Mouse (Mus musculus) testis, adult 10 weeks (tissue): ENCODE data around the gene Pla2g7. TPM values are rescaled to one million over a fixed set of nuclear protein-coding genes. Genes with fewer than 3 reads are reported as not detected.

Experiments
- polyA plus RNA-seq: library from polyadenylated mRNA; stranded (reverse); fragments of 350-450 nt; fragmentation: Illumina TruSeq; extraction: RNeasy Lipid Tissue Mini Kit (QIAGEN cat#74804); gene quantifications from one replicate; pipeline ENCODE4 v1.2.3, GENCODE M21; 2014; ENCODE audit warnings: low read depth, low replicate concordance

The Pla2g7 gene
- 73.2 TPM for polyA plus RNA-seq

GRCm38 (mm10) chr17:43567992-43568888 is at the start of gene Pla2g7:
TSS of gene Pla2g7 (plus strand) at chr17:43568098.

GRCm38 (mm10) chr17:43543539-43543938 is 24.4 kb upstream of the Pla2g7 start, which contains the start of gene Ankrd66:
TSS of gene Ankrd66 (minus strand) at chr17:43543639.

GRCm38 (mm10) chr17:43629496-43630426 is 61.9 kb downstream of the Pla2g7 start, which contains the start of gene Tdrd6:
TSS of gene Tdrd6 (minus strand) at chr17:43630299.

Other genes with a start within 250 kb of the Pla2g7 start
- gene Adgrf5, start 207.6 kb upstream of the Pla2g7 start, polyA plus RNA-seq: 1.8 TPM
- 0.08 TPM for gene Mep1a, start 65.3 kb upstream of the Pla2g7 start, polyA plus RNA-seq
- gene Ankrd66, start 24.5 kb upstream of the Pla2g7 start, polyA plus RNA-seq: not detected
- gene Tdrd6, start 62.2 kb downstream of the Pla2g7 start, polyA plus RNA-seq: 271 TPM
- 5.0 TPM for gene Slc25a27, start 99.1 kb downstream of the Pla2g7 start, polyA plus RNA-seq
- 9.1 TPM for gene Cyp39a1, start 99.3 kb downstream of the Pla2g7 start, polyA plus RNA-seq
- 4.9 TPM for gene Rcan2, start 233.3 kb downstream of the Pla2g7 start, polyA plus RNA-seq